Mouse (Mus musculus) neural tube, embryonic 10.5 days (tissue): Measurements from ENCODE around the gene Klhl12.
"Not testable (repeated sequence)": the region's sequence is repeated elsewhere in the genome, so short reads cannot be mapped to it uniquely, and the experiment has no call there.

Experiments
- DNase-seq: peaks from one replicate; pipeline ENCODE4 v3.0.0-alpha.2; 2017; ENCODE audit warnings: low spot score; ENCODE audit errors: extremely low spot score

Klhl12 gene

GRCm38 (mm10) chr1:134454904-134455824, at the start of gene Klhl12:
Gene Klhl12, plus strand, starts transcription at chr1:134455531.
- peak; percentile 98 for DNase-seq

GRCm38 (mm10) chr1:134406414-134406771, 48.9 kb upstream of the Klhl12 start:
- DNase-seq, result no peak

- DNase-seq, result no peak
These were observed 47.3 kb upstream of the Klhl12 start for GRCm38 (mm10) chr1:134408080-134408479.

GRCm38 (mm10) chr1:134411706-134412629, 43.4 kb upstream of the Klhl12 start:
- no peak for DNase-seq

GRCm38 (mm10) chr1:134414038-134414437, 41.3 kb upstream of the Klhl12 start:
- DNase-seq, result no peak

GRCm38 (mm10) chr1:134414501-134415167, 40.7 kb upstream of the Klhl12 start:
- no peak for DNase-seq

GRCm38 (mm10) chr1:134415168-134415831, 40.0 kb upstream of the Klhl12 start, which contains the start of gene Adipor1:
Gene Adipor1, plus strand, starts transcription at chr1:134415378.
- peak; percentile 96 for DNase-seq

- no peak for DNase-seq
These were observed 36.8 kb upstream of the Klhl12 start for GRCm38 (mm10) chr1:134418414-134418975.

- no peak for DNase-seq
These were observed 36.2 kb upstream of the Klhl12 start for GRCm38 (mm10) chr1:134419176-134419575.

- DNase-seq, result no peak
These were observed 35.4 kb upstream of the Klhl12 start for GRCm38 (mm10) chr1:134419751-134420458.

- DNase-seq, result no peak
These were observed 31.4 kb upstream of the Klhl12 start for GRCm38 (mm10) chr1:134423911-134424310.

GRCm38 (mm10) chr1:134426289-134426688, 29.0 kb upstream of the Klhl12 start:
- DNase-seq, result no peak

GRCm38 (mm10) chr1:134433002-134433401, 22.3 kb upstream of the Klhl12 start:
- no peak for DNase-seq

- DNase-seq, result no peak
These were observed 21.9 kb upstream of the Klhl12 start for GRCm38 (mm10) chr1:134433473-134433872.

GRCm38 (mm10) chr1:134435414-134435813, 19.9 kb upstream of the Klhl12 start:
- DNase-seq, result no peak

GRCm38 (mm10) chr1:134440437-134440836, 14.9 kb upstream of the Klhl12 start:
- DNase-seq, result no peak

GRCm38 (mm10) chr1:134441737-134442136, 13.6 kb upstream of the Klhl12 start:
- DNase-seq, result not testable (repeated sequence)

GRCm38 (mm10) chr1:134442394-134442793, 12.9 kb upstream of the Klhl12 start:
- DNase-seq, result no peak

- not testable (repeated sequence) for DNase-seq
These were observed 12.0 kb upstream of the Klhl12 start for GRCm38 (mm10) chr1:134443288-134443687.

GRCm38 (mm10) chr1:134445418-134445817, 9.9 kb upstream of the Klhl12 start:
- no peak for DNase-seq
